Mouse (Mus musculus): ENCODE measurements at regions not wholly inside any gene's neighbourhood (a gene's known extent, or its start where the extent isn't known, plus 50 kb on each side); places are given as distances from the start of the nearest gene placed in this dataset.
A peak's percentile ranks its signal among the peaks of the same experiment; 100 is the strongest.

- DNase-seq, result no peak
Observed at GRCm38 (mm10) chr1:41271111-41271730, 465.8 kb downstream of the Tmem182 start.

GRCm38 (mm10) chr1:41274573-41275270 lies 469.3 kb downstream of the Tmem182 start:
- peak; percentile 4 for DNase-seq

- DNase-seq, result no peak
Observed at GRCm38 (mm10) chr1:41275271-41275624, 469.8 kb downstream of the Tmem182 start.

GRCm38 (mm10) chr1:41275642-41276041 lies 470.2 kb downstream of the Tmem182 start:
- no peak for DNase-seq

GRCm38 (mm10) chr1:41276303-41276702 lies 470.9 kb downstream of the Tmem182 start:
- DNase-seq, result no peak

- no peak for DNase-seq
Observed at GRCm38 (mm10) chr1:41285221-41285620, 479.8 kb downstream of the Tmem182 start.

- DNase-seq, result no peak
Observed at GRCm38 (mm10) chr1:41286221-41286620, 480.8 kb downstream of the Tmem182 start.

- DNase-seq, result no peak
Observed at GRCm38 (mm10) chr1:41326861-41327480, 521.6 kb downstream of the Tmem182 start.

- no peak for DNase-seq
Observed at GRCm38 (mm10) chr1:41349798-41350758, 544.7 kb downstream of the Tmem182 start.

GRCm38 (mm10) chr1:41359061-41359460 lies 553.7 kb downstream of the Tmem182 start:
- no peak for DNase-seq

- DNase-seq, result no peak
Observed at GRCm38 (mm10) chr1:41361512-41361911, 556.1 kb downstream of the Tmem182 start.

- peak; percentile 19 for DNase-seq
Observed at GRCm38 (mm10) chr1:41380013-41380412, 574.6 kb downstream of the Tmem182 start.

GRCm38 (mm10) chr1:41381487-41381886 lies 576.1 kb downstream of the Tmem182 start:
- DNase-seq, result no peak

- no peak for DNase-seq
Observed at GRCm38 (mm10) chr1:41384731-41385130, 579.3 kb downstream of the Tmem182 start.

GRCm38 (mm10) chr1:41386435-41386834 lies 581.0 kb downstream of the Tmem182 start:
- peak; percentile 2 for DNase-seq

GRCm38 (mm10) chr1:41390102-41390884 lies 584.9 kb downstream of the Tmem182 start:
- DNase-seq, result peak; percentile 74

GRCm38 (mm10) chr1:41391071-41391470 lies 585.7 kb downstream of the Tmem182 start:
- no peak for DNase-seq

GRCm38 (mm10) chr1:41393287-41393686 lies 587.9 kb downstream of the Tmem182 start:
- no peak for DNase-seq

GRCm38 (mm10) chr1:41395081-41395480 lies 589.7 kb downstream of the Tmem182 start:
- peak; percentile 7 for DNase-seq

GRCm38 (mm10) chr1:41410533-41410932 lies 605.1 kb downstream of the Tmem182 start:
- DNase-seq, result no peak

GRCm38 (mm10) chr1:41411641-41412040 lies 606.2 kb downstream of the Tmem182 start:
- no peak for DNase-seq

GRCm38 (mm10) chr1:41412078-41412477 lies 606.7 kb downstream of the Tmem182 start:
- no peak for DNase-seq
